In genomic region chr6:83437802-83438201, GRCm38 (mm10) we compare ENCODE assay signal across 14 mouse cellular contexts. TPM values are rescaled to one million over a fixed set of nuclear protein-coding genes. Genes with fewer than 3 reads are reported as not detected.
DNase-seq lines count a peak whose midpoint lies in the region; ATAC-seq and TF ChIP-seq lines count a peak whose summit lies in the region.
"Had no signal": no experiment of that assay in that cellular context is flagged by ENCODE, and none has a peak within 500 bp of the region (broad histone marks: within the 10 kb centered on the region; RNA-seq: fewer than 3 reads in every experiment).

No protein-coding gene starts in this region.

- ATAC-seq in midbrain, embryonic 13.5 days = no peak
- ATAC-seq in activated CD4-positive, CD25-positive, alpha-beta regulatory T cell, adult 4 months = no peak
- ATAC-seq: liver, postnatal 0 days had no signal

- peaks cover 5% of the 10 kb centered on the region for H3K36me3 ChIP-seq in spleen, adult 2 months (ENCODE audit: control insufficient read depth, insufficient read depth, low read length)
- peaks cover 10% of the 10 kb centered on the region for H3K36me3 ChIP-seq in midbrain, embryonic 13.5 days

- TF ChIP-seq CTCF in spleen, adult 2 months (IDR thresholded peaks at IDR 0.05; ENCODE audit: extremely low read depth, insufficient read depth, insufficient read length, insufficient replicate concordance) = no peak

- no peaks in the 10 kb centered on the region for H3K9me3 ChIP-seq in midbrain, embryonic 13.5 days
- H3K9me3 ChIP-seq: heart, embryonic 10.5 days had no signal

- peak overlapping the region; percentile 81 for H3K4me2 ChIP-seq in midbrain, embryonic 13.5 days (replicated peaks)

- peak; percentile 45 for DNase-seq in cerebellum, adult 9-11 months
- DNase-seq in cerebellum, postnatal 25 days = no peak
- no peak for DNase-seq in spleen, adult 2 months (ENCODE audit: low read depth in 1 of 2, low spot score in 2 of 2)
- DNase-seq in spleen, adult 12 weeks (ENCODE audit: low spot score) = no peak
- no peak for DNase-seq in left cerebral cortex, postnatal 36 days (ENCODE audit: low spot score in 2 of 2)
- DNase-seq in adrenal gland, adult 8-10 months = no peak
- DNase-seq: cerebellum, adult 8-10 months; heart, postnatal 4 days; kidney, adult 9 months; liver, postnatal 0 days had no signal

- no peaks in the 10 kb centered on the region for H3K27me3 ChIP-seq in spleen, adult 2 months (ENCODE audit: control insufficient read depth, insufficient read depth, low read length)
- no peaks in the 10 kb centered on the region for H3K27me3 ChIP-seq in midbrain, embryonic 13.5 days

- 66% methylated on average over 3 of the region's 3 CpGs for WGBS in spleen, adult 2 months
- WGBS in midbrain, embryonic 13.5 days = 30% methylated on average over 3 of the region's 3 CpGs

- H3K27ac ChIP-seq in spleen, adult 2 months (ENCODE audit: insufficient read depth, low read length) = peak overlapping the region; percentile 32
- no peak overlapping the region for H3K27ac ChIP-seq in midbrain, embryonic 13.5 days
- H3K27ac ChIP-seq: heart, embryonic 10.5 days; macrophage had no signal

- no peak overlapping the region for H3K4me3 ChIP-seq in spleen, adult 2 months (ENCODE audit: extremely low read depth, insufficient read depth, insufficient read length)
- 0 out of 2 replicates have a peak overlapping the region, but pooled peaks have one; percentile 77 for H3K4me3 ChIP-seq in midbrain, embryonic 13.5 days (replicated peaks)
- H3K4me3 ChIP-seq: heart, embryonic 10.5 days had no signal

- peak overlapping the region; percentile 28; the same call in 1 of the 2 replicates for H3K9ac ChIP-seq in midbrain, embryonic 13.5 days (replicated peaks)
- H3K9ac ChIP-seq: liver, postnatal 0 days had no signal

- TF ChIP-seq POLR2A in spleen, adult 2 months (IDR thresholded peaks at IDR 0.05; ENCODE audit: low read depth, low read length) = no peak

- intact Hi-C loops in left cerebral cortex, postnatal 36 days (cut with DNase I) = no loop called here

- peaks cover 30% of the 10 kb centered on the region for H3K4me1 ChIP-seq in spleen, adult 2 months (ENCODE audit: control insufficient read depth, insufficient read depth, insufficient read length)
- H3K4me1 ChIP-seq in midbrain, embryonic 13.5 days (replicated peaks) = peaks cover 91% of the 10 kb centered on the region

RNA-seq across cellular contexts. Expression of gene Tet3, which starts 21.1 kb away (rescaled TPM):
- 21.1 and 22.9 TPM in 2 replicates for polyA plus RNA-seq in spleen, adult 2 months (2012; rRNA removed)
- 68.1 and 72.4 TPM in 2 replicates for polyA plus RNA-seq in midbrain, embryonic 13.5 days (2015; fragmentation: Nextera tagmentation; extraction: Ambion mirVana)
- 10 to 100 TPM; 17.2 to 23.9 TPM for polyA plus RNA-seq in activated CD4-positive, CD25-positive, alpha-beta regulatory T cell, adult 4 months (2017; shearing (Covaris generic))
- total RNA-seq in left cerebral cortex, postnatal 36 days (2021) = 10 to 100 TPM; 63.7 to 77.2 TPM
- total RNA-seq in adrenal gland, adult 8-10 months (2022) = 10 to 100 TPM; 24.3 to 40.5 (median 35.3) TPM
